Mouse (Mus musculus) cerebellum, adult 2 months (tissue): ENCODE measurements at regions not wholly inside any gene's neighbourhood (a gene's known extent, or its start where the extent isn't known, plus 50 kb on each side); places are given as distances from the start of the nearest gene placed in this dataset.

Experiments used
- CTCF ChIP-seq: fragments of 200-500 bp; IDR thresholded peaks from 2 replicates; pipeline ENCODE4 v1.5.1; 2011; ENCODE audit warnings: low read depth, mild to moderate bottlenecking, control low read depth, low read length, moderate library complexity, borderline replicate concordance; ENCODE audit not compliant: insufficient read depth
- POLR2A ChIP-seq: fragments of 200-500 bp; IDR thresholded peaks from 2 replicates; pipeline ENCODE4 v1.6.1; 2011; ENCODE audit warnings: low read length, control low read depth, borderline replicate concordance; ENCODE audit not compliant: insufficient read depth

- TF ChIP-seq CTCF (no peak), POLR2A (no peak)
Measured at GRCm38 (mm10) chr5:85612606-85613005, 452.8 kb downstream of the Cenpc1 start.
